Mouse (Mus musculus) urinary bladder, postnatal 4 days (tissue): ENCODE measurements around the gene Gbp8.
"Not testable (repeated sequence)": the region's sequence is repeated elsewhere in the genome, so short reads cannot be mapped to it uniquely, and the experiment has no call there.

Source experiments
- DNase-seq, 2 experiments: peaks; one replicate each; pipeline ENCODE4 v3.0.0; 2021 to 2022; ENCODE audit warnings: low spot score in 2 of 2

Gbp8 gene

DNA sequence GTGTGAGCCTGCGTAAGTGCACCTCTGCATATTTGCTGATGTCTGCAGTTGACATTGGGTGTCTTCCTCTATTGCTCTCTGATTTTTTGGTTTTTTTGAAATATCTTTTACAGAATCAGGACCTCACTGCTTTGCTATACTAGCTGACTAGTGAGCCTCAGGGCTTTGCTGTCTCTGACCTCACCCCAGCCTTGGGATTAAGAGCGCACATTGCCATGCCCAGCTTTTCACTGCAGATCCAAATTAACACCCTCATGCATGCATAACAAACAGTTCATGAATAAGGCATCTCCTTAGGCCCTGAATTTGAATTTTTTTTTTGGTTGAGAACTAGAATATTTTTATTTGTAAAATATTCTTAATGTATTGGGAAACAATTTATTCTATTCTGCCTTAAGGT is 84.1 kb downstream of the Gbp8 start:
- no peak for DNase-seq

DNA sequence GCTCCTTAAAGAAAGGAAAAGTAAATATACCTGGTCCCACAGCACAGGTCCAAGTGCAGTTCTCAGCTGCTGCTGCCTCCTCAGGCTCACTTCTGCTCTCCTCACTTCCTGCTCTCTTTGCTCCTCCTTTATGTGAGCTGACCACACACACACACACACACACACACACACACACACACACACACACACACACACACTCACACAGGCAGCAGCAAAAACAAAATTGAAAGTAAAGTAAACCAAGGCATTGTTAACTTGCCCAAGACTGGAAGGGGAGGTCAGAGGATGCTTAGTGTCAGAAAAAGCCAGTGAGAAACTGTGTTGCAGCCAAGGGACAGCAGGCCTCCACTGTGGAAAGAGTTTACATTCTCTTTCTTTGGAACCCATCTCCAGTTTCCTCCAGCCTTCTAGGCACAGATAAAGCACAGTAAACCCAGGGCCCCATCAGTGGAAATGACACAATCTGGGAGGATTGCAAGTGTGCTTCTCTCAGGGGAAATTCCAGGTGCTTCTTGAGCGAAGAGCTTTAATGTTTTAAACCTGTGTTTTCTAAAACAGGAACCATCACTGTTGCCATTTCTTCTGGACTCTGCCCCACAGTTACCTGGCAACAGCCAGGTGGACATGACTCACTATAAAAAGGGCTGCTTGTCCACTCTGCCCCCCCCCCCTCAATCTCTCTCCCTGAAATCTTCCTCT is 85.7 kb downstream of the Gbp8 start:
- not testable (repeated sequence) for DNase-seq

- peak in 1 of 2 experiments; percentile 66 for DNase-seq
These were observed 107.0 kb downstream of the Gbp8 start for GRCm38 (mm10) chr5:105032362-105032761.

DNA sequence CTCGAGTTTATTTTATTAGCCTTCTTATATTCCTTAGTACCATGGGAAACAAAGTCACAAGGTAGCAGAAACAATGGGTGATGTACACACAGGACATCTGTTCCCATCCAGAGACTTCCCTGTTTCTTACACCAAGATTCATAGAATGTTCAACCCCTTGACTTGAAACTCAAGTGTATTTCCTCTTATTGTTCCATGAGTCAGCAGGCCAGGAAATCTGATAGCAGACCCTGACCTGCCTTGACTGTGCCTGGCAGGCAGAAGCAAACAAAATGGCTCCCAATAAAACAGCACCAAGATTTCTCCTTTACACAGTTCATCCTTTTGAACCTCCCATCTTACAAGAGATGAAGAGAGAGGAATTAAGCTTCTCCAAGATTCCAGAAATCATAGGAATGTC is 126.8 kb downstream of the Gbp8 start:
- no peak for DNase-seq

GRCm38 (mm10) chr5:105011570-105011969 is 127.8 kb downstream of the Gbp8 start:
- DNase-seq: no peak

GRCm38 (mm10) chr5:105010376-105010775 is 129.0 kb downstream of the Gbp8 start:
- DNase-seq: no peak

GRCm38 (mm10) chr5:104989411-104989810 is 149.9 kb downstream of the Gbp8 start:
- no peak for DNase-seq

DNA sequence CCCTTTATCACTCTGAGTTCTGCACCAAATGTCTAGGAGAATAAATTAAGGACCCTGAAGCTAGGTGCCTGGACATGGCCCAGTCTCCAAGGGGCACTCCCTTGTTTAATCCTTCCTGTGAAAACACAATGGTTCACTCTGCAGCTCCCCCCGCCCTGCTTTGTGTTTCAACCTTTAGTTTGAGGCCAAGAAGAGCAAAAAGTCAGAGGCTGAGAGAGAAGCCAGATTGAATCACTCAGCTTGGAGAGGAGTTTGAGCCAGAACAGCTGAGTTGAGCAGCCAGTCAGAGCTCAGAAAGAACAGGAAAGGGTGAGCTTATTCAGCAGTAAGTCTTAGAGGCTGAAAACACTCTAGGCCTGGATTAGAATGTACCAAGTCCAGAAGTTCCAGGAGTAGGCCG is 151.3 kb downstream of the Gbp8 start:
- no peak for DNase-seq

- DNase-seq: no peak
These were observed 152.6 kb downstream of the Gbp8 start for GRCm38 (mm10) chr5:104986706-104987105.

- no peak for DNase-seq
These were observed 156.8 kb downstream of the Gbp8 start, which contains the start of gene Abcg3 for GRCm38 (mm10) chr5:104982535-104982934. Gene Abcg3 (minus strand): TSS chr5:104982718.

DNA sequence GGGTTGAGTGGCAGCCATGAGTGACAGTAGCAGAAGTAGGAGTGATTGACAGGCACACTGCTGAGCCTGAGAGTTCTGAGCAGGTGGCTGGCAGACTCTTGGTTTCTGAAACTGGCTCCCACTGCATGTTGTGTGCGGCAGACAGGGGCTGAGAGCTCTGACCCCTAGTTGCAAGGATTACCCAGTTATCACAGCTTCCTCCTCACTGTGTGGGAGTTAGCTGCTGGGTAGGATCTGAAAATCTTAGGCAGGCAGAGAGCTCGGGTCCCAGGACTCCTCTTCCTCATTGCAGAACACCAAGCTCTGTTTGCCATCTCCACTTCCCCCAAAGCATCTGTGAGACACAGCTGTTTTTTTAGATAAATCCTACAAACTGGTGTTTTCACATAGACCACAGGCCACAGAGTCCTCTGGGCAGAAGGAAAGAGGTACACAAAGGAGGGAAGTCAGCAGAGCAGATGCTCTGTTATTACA is 160.3 kb downstream of the Gbp8 start:
- DNase-seq: no peak
